Mouse (Mus musculus) heart, postnatal 25 days (tissue): ENCODE results near the gene Zfp68. TPM values are rescaled to one million over a fixed set of nuclear protein-coding genes. Genes with fewer than 3 reads are reported as not detected.

Source experiments
- microRNA-seq: library from miRNA; unstranded; fragments of <30 nt; microRNA quantifications from one replicate; pipeline ENCODE4 v1.2.0, GENCODE M21; 2022
- total RNA-seq, 2 experiments: library from RNA; stranded (reverse); gene quantifications; 2 replicates each; pipeline ENCODE4 v1.2.3; 2021

Zfp68 gene
- total RNA-seq, 2 experiments from 2014 or later: 19.9 to 22.4 TPM

Small RNA genes within 50 kb of the gene (microRNA-seq; reads per million reads assigned to microRNA genes)
- not detected for gene Gm24082

Other genes with a start within 250 kb of the Zfp68 start
- gene Zfp157, start 178.3 kb downstream of the Zfp68 start, total RNA-seq: 1 to 10 TPM; 5.4 to 7.2 TPM
- gene 1700123K08Rik, start 55.0 kb downstream of the Zfp68 start, total RNA-seq: not detected
- 1 to 10 TPM; 4.3 to 5.0 TPM for gene A430033K04Rik, start 3.1 kb upstream of the Zfp68 start, total RNA-seq
- 10 to 100 TPM; 10.7 to 12.2 TPM for gene Fam20c, start 134.8 kb upstream of the Zfp68 start, total RNA-seq
- not detected for gene Gm5294, start 200.3 kb upstream of the Zfp68 start, total RNA-seq